Mouse (Mus musculus) C3H10T1/2 (cell line): ENCODE measurements around the gene Lrr1. TPM values are rescaled to one million over a fixed set of nuclear protein-coding genes. Genes with fewer than 3 reads are reported as not detected.

Source experiments
- polyA plus RNA-seq, 2 experiments: library from polyadenylated mRNA; unstranded; fragments of >200 nt; fragmentation: generic; extraction: Trizol; gene quantifications; one replicate each; pipeline ENCODE4 v1.2.1; 2012; ENCODE audit warnings: missing spikeins in 2 of 2

Lrr1 gene
- polyA plus RNA-seq: 1 to 10 TPM; 5.6 to 8.9 TPM

DNA sequence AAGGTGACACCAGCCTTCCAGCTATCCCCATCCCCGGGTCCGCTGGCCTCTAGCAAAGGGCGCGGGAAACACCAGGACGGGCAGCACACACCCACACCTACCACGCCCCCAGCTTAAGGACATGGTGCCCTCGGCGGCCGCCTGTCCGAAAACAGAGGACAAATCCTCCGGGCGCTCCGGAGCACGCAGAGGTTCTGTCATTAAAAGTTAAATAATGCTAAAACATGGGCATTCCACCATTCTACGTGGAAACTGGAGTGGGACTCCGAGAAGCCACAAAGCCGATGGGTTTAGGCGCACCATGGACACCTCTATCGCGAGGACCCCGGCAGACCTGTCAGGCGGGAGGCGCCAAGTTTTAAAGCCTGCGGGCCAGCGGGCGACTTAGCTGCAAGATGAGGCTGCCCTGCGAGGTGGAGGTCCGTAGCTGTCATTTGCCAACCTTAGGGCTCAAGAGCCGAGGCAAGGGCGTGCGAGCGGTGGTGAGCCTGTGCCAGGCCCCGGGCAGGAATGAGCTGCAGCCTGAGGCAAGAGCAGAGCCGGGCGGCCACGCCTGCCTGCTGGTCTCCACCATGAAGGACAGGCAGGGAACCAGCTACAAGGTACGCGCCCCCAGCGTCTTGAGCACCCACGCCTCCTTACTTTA lies at the start of gene Lrr1:
Lrr1 (plus strand) TSS at position 354 of the 646 bp plus-strand sequence.

GRCm38 (mm10) chr12:69158765-69159577 lies 9.6 kb upstream of the Lrr1 start, which contains the start of gene Rps29:
Gene Rps29 (minus strand): TSS chr12:69159186.

DNA sequence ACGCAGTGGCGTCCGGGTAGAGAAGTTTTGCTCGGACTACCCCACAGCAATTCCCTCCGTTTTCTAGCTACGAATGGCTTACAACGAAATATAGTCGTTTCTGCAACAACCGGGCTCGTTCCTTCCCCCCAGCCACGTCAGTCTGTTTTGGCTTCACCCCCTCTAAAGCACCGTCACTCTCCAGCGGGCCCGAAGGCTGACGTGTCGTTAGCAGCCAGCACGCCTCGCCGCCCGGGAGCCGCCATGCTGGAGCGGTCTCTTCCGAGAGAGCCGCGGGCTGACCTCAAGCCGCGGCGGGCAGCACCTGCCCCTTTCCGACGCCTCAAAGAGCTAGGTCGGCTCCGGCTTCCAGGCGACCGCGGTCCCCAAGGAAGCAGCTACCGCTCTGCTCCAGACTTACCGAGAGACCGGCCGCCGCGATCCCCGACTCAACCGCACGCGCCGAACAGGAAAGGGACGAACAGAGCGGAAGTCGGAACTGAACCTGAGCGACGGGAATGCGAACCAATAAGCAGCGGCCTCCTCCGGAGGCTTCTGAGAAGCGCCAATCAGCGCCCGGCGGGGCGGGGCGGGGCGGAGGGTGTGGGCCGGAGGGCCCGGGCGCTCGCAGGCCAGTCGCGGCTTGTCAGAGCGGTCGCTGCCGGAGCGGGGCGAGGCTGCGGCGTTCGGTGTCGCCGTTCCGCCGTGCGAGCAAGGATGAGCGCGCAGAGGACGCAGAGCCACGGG lies 15.1 kb downstream of the Lrr1 start, which contains the start of the genes Rpl36al and Mgat2:
Rpl36al (minus strand) TSS at position 501 of the 726 bp plus-strand sequence.
Mgat2 (plus strand) TSS at position 575 of the 726 bp plus-strand sequence.

DNA sequence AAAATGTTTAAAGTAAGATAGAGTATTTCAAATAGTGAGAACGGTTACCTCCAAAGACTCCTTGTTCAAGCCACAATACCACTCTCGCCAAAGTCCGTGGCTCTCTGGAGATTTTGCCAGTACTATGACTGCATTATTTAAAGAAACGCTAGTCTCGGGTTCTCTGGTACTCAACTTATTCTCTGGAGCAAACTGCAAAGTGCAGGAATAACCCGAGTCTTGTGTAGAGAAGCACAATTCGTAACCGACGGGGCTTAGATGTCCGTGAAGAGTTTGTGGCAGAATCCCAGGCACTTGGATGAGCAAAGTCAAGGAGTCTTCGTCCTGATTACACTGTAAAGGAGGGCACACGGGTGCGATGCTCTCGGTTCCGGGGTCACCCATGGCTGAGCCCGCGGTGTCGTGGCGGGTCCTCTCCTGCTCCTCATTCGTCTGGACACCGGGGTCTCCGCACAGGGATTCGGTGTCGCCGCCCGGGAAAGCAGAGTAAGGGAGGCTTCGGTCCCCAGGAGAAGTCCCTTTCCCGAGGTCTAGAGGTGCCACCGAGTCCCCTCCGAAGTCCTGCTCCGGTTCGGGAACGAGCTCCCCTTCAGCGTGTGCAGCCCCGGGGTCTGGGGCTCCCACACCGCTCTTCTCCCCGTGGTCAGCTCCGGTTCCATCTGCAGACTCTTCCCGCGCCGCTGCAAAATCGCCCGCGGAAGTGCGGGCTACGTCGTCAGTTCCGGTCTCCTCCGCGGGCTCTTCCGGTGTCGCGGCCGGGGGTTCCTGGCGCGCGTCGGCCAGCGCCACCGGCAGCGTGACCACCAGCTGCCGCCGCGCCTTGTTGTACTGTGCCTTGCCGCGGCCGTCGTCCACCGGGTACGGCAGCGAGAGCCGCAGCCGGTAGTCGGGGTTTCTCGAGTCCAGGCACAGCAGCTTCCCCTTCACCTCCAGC lies 28.1 kb downstream of the Lrr1 start, which contains the start of gene Gm49383:
Gm49383 (minus strand) TSS at position 661 of the 934 bp plus-strand sequence.

GRCm38 (mm10) chr12:69198164-69198535 lies 29.5 kb downstream of the Lrr1 start, which contains the start of gene Dnaaf2:
Gene Dnaaf2 (minus strand): TSS chr12:69198429.

GRCm38 (mm10) chr12:69204052-69204833 lies 35.6 kb downstream of the Lrr1 start, which contains the start of gene Gm49384:
Gene Gm49384 (minus strand): TSS chr12:69204267.

GRCm38 (mm10) chr12:69227776-69228466 lies 59.3 kb downstream of the Lrr1 start, which contains the start of gene Pole2:
Gene Pole2 (minus strand): TSS chr12:69228195.

Other genes with a start within 250 kb of the Lrr1 start
- 1,000 to 10,000 TPM; 5,905 to 9,496 TPM for gene Rps29, start 9.6 kb upstream of the Lrr1 start, polyA plus RNA-seq
- 100 to 1,000 TPM; 638 to 657 TPM for gene Rpl36al, start 15.3 kb downstream of the Lrr1 start, polyA plus RNA-seq
- 10 to 100 TPM in 1 of 2 experiments, 1 to 10 TPM in 1; 5.5 to 20.9 TPM for gene Mgat2, start 15.3 kb downstream of the Lrr1 start, polyA plus RNA-seq
- 1 to 10 TPM; 1.0 to 1.2 TPM for gene Gm49383, start 28.3 kb downstream of the Lrr1 start, polyA plus RNA-seq
- gene Dnaaf2, start 29.6 kb downstream of the Lrr1 start, polyA plus RNA-seq: 1 to 10 TPM; 2.8 to 3.5 TPM
- 1 to 10 TPM; 3.1 to 5.5 TPM for gene Gm49384, start 35.5 kb downstream of the Lrr1 start, polyA plus RNA-seq
- gene Pole2, start 59.4 kb downstream of the Lrr1 start, polyA plus RNA-seq: 1 to 10 TPM; 4.1 to 6.2 TPM
- gene Klhdc1, start 72.4 kb downstream of the Lrr1 start, polyA plus RNA-seq: 1 to 10 TPM in 1 of 2 experiments, under 1 TPM in 1; 0.68 to 5.9 TPM
- 10 to 100 TPM; 16.4 to 49.1 TPM for gene Klhdc2, start 127.9 kb downstream of the Lrr1 start, polyA plus RNA-seq
- 1 to 10 TPM; 1.1 to 5.3 TPM for gene Nemf, start 188.4 kb downstream of the Lrr1 start, polyA plus RNA-seq
- 10 to 100 TPM; 59.3 to 61.1 TPM for gene Arf6, start 203.3 kb downstream of the Lrr1 start, polyA plus RNA-seq
- 1 to 10 TPM; 1.3 to 3.4 TPM for gene Gm9887, start 203.6 kb downstream of the Lrr1 start, polyA plus RNA-seq